Mouse (Mus musculus) MEL (cell line): ENCODE data around the gene Btf3l4. TPM values are rescaled to one million over a fixed set of nuclear protein-coding genes. Genes with fewer than 3 reads are reported as not detected.
A peak's percentile ranks its signal among the peaks of the same experiment; 100 is the strongest.

Experiments used
- DNase-seq: peaks from one replicate; pipeline ENCODE4 v3.0.0; 2011; ENCODE audit warnings: low read depth, low spot score
- H3K27ac ChIP-seq: 2 replicates; pipeline ENCODE4 v1.5.1; 2012; ENCODE audit warnings: low read depth, mild to moderate bottlenecking, control low read depth, low read length, moderate library complexity; ENCODE audit not compliant: control insufficient read depth
- H3K27me3 ChIP-seq, 2 experiments: fragments of 150-350 bp in 1 of 2; sonication (generic) in 1 of 2; 2 replicates each; pipeline ENCODE4 v1.6.1; 2012; ENCODE audit warnings: low read length in 2 of 2, mild to moderate bottlenecking in 2 of 2, improper control_type of control experiment in 1 of 2, moderate library complexity in 1 of 2; ENCODE audit not compliant: insufficient read depth in 2 of 2, control insufficient read depth in 1 of 2
- H3K36me3 ChIP-seq, 2 experiments: 2 replicates each; pipeline ENCODE4 v1.6.1; 2012 to 2014; ENCODE audit warnings: low read length in 2 of 2, improper control_type of control experiment in 1 of 2, inconsistent platforms in 1 of 2, mild to moderate bottlenecking in 1 of 2; ENCODE audit not compliant: insufficient read depth in 2 of 2, control insufficient read depth in 1 of 2
- H3K4me1 ChIP-seq, 2 experiments: fragments of 150-350 bp in 1 of 2; sonication (generic) in 1 of 2; 2 replicates each; pipeline ENCODE4 v1.6.1; 2012; ENCODE audit warnings: low read length in 2 of 2, improper control_type of control experiment in 1 of 2, mild to moderate bottlenecking in 1 of 2; ENCODE audit not compliant: insufficient read depth in 2 of 2, control insufficient read depth in 1 of 2
- H3K4me3 ChIP-seq, 2 experiments: fragments of 150-350 bp in 1 of 2; sonication (generic) in 1 of 2; 2 replicates each; pipeline ENCODE4 v1.5.1; 2012; ENCODE audit warnings: low read depth in 2 of 2, low read length in 2 of 2, mild to moderate bottlenecking in 2 of 2, moderate library complexity in 2 of 2, control low read depth in 1 of 2, improper control_type of control experiment in 1 of 2; ENCODE audit not compliant: control insufficient read depth in 1 of 2, insufficient read depth in 1 of 2
- H3K79me2 ChIP-seq: 2 replicates; pipeline ENCODE4 v1.6.1; 2012; ENCODE audit warnings: mild to moderate bottlenecking, low read length, moderate library complexity; ENCODE audit not compliant: control insufficient read depth, poor library complexity, insufficient read depth
- H3K9ac ChIP-seq: 2 replicates; pipeline ENCODE4 v1.6.1; 2012; ENCODE audit warnings: low read depth, mild to moderate bottlenecking, control low read depth, low read length, moderate library complexity; ENCODE audit not compliant: control insufficient read depth, poor library complexity, severe bottlenecking
- H3K9me3 ChIP-seq: fragments of 150-350 bp; sonication (generic); replicated peaks from 2 replicates; pipeline ENCODE4 v1.6.1; 2012; ENCODE audit warnings: mild to moderate bottlenecking, low read length, improper control_type of control experiment, moderate library complexity; ENCODE audit not compliant: insufficient read depth
- BHLHE40 ChIP-seq: IDR thresholded peaks from 2 replicates; pipeline ENCODE4 v1.6.1; 2012; ENCODE audit warnings: low read depth, mild to moderate bottlenecking, inconsistent platforms, low read length, improper control_type of control experiment, borderline replicate concordance
- CHD1 ChIP-seq: IDR thresholded peaks from 2 replicates; pipeline ENCODE4 v1.6.1; 2012; ENCODE audit warnings: low read depth, mild to moderate bottlenecking, inconsistent platforms, low read length, improper control_type of control experiment
- CHD2 ChIP-seq: IDR thresholded peaks from 2 replicates; pipeline ENCODE4 v1.6.1; 2011; ENCODE audit warnings: low read length, improper control_type of control experiment
- CTCF ChIP-seq, 3 experiments: IDR thresholded peaks in 2 of 3; conservative IDR thresholded peaks in 1 of 3; 2 replicates each; pipeline ENCODE4 v1.5.1; 2011 to 2012; ENCODE audit warnings: low read length in 3 of 3, low read depth in 2 of 3, mild to moderate bottlenecking in 2 of 3, improper control_type of control experiment in 1 of 3, inconsistent platforms in 1 of 3, mixed read lengths in 1 of 3, moderate library complexity in 1 of 3; ENCODE audit not compliant: control insufficient read depth in 1 of 3, insufficient read depth in 1 of 3, poor library complexity in 1 of 3, severe bottlenecking in 1 of 3
- E2F4 ChIP-seq: IDR thresholded peaks from 2 replicates; pipeline ENCODE4 v1.6.1; 2011; ENCODE audit warnings: low read depth, low read length, improper control_type of control experiment, borderline replicate concordance
- ELF1 ChIP-seq: IDR thresholded peaks from 2 replicates; pipeline ENCODE4 v1.6.1; 2014; ENCODE audit warnings: low read depth, mild to moderate bottlenecking, inconsistent platforms, low read length, improper control_type of control experiment, moderate library complexity
- ETS1 ChIP-seq: IDR thresholded peaks from 2 replicates; pipeline ENCODE4 v1.6.1; 2012; ENCODE audit warnings: low read depth, mild to moderate bottlenecking, inconsistent platforms, low read length, improper control_type of control experiment, moderate library complexity
- GABPA ChIP-seq: IDR thresholded peaks from 2 replicates; pipeline ENCODE4 v1.6.1; 2012; ENCODE audit warnings: low read depth, mild to moderate bottlenecking, inconsistent platforms, low read length, improper control_type of control experiment, moderate library complexity
- GATA1 ChIP-seq: IDR thresholded peaks from 2 replicates; pipeline ENCODE4 v1.6.1; 2011; ENCODE audit warnings: low read depth, low read length, improper control_type of control experiment
- HCFC1 ChIP-seq: IDR thresholded peaks from 2 replicates; pipeline ENCODE4 v1.6.1; 2012; ENCODE audit warnings: low read depth, mild to moderate bottlenecking, inconsistent platforms, low read length, improper control_type of control experiment, moderate library complexity
- JUND ChIP-seq: IDR thresholded peaks from 2 replicates; pipeline ENCODE4 v1.6.1; 2011; ENCODE audit warnings: low read depth, mild to moderate bottlenecking, improper control_type of control experiment, low read length
- KAT2A ChIP-seq: conservative IDR thresholded peaks from 2 replicates; pipeline ENCODE4 v1.6.1; 2012; ENCODE audit warnings: low read depth, low read length, improper control_type of control experiment, inconsistent platforms
- MAFK ChIP-seq: IDR thresholded peaks from 2 replicates; pipeline ENCODE4 v1.6.1; 2011; ENCODE audit warnings: low read depth, mild to moderate bottlenecking, low read length, improper control_type of control experiment, borderline replicate concordance
- MAX ChIP-seq: IDR thresholded peaks from 2 replicates; pipeline ENCODE4 v1.6.1; 2011; ENCODE audit warnings: low read length, improper control_type of control experiment
- MAZ ChIP-seq: IDR thresholded peaks from 2 replicates; pipeline ENCODE4 v1.6.1; 2012; ENCODE audit warnings: low read depth, mild to moderate bottlenecking, inconsistent platforms, low read length, improper control_type of control experiment
- MEF2A ChIP-seq: IDR thresholded peaks from 2 replicates; pipeline ENCODE4 v1.6.1; 2014; ENCODE audit warnings: low read depth, mild to moderate bottlenecking, inconsistent platforms, low read length, improper control_type of control experiment; ENCODE audit not compliant: poor library complexity, insufficient replicate concordance, severe bottlenecking; ENCODE audit errors: extremely low read depth
- MXI1 ChIP-seq: IDR thresholded peaks from 2 replicates; pipeline ENCODE4 v1.6.1; 2011; ENCODE audit warnings: mild to moderate bottlenecking, low read depth, low read length, improper control_type of control experiment
- MYB ChIP-seq: IDR thresholded peaks from 2 replicates; pipeline ENCODE4 v1.6.1; 2011; ENCODE audit warnings: mild to moderate bottlenecking, low read depth, low read length, improper control_type of control experiment
- MYC ChIP-seq: IDR thresholded peaks from 2 replicates; pipeline ENCODE4 v1.6.1; 2011; ENCODE audit warnings: low read depth, mild to moderate bottlenecking, low read length, improper control_type of control experiment, moderate library complexity
- NELFE ChIP-seq: IDR thresholded peaks from 2 replicates; pipeline ENCODE4 v1.6.1; 2011; ENCODE audit warnings: low read depth, low read length, improper control_type of control experiment
- NRF1 ChIP-seq: IDR thresholded peaks from 2 replicates; pipeline ENCODE4 v1.6.1; 2014; ENCODE audit warnings: low read depth, mild to moderate bottlenecking, inconsistent platforms, low read length, improper control_type of control experiment, moderate library complexity; ENCODE audit not compliant: poor library complexity, insufficient read depth, severe bottlenecking
- POLR2A ChIP-seq, 2 experiments: IDR thresholded peaks; 2 replicates each; pipeline ENCODE4 v1.6.1; 2011 to 2012; ENCODE audit warnings: low read length in 2 of 2, mild to moderate bottlenecking in 2 of 2, control low read depth in 1 of 2, improper control_type of control experiment in 1 of 2, low read depth in 1 of 2, moderate library complexity in 1 of 2; ENCODE audit not compliant: control insufficient read depth in 1 of 2, insufficient read depth in 1 of 2, poor library complexity in 1 of 2
- POLR2AphosphoS2 ChIP-seq: IDR thresholded peaks from 2 replicates; pipeline ENCODE4 v1.6.1; 2011; ENCODE audit warnings: low read length, improper control_type of control experiment
- POLR2AphosphoS5 ChIP-seq: IDR thresholded peaks from 2 replicates; pipeline ENCODE4 v1.6.1; 2012; ENCODE audit warnings: low read depth, borderline replicate concordance, mild to moderate bottlenecking, inconsistent platforms, low read length, moderate library complexity, mixed read lengths
- RAD21 ChIP-seq: IDR thresholded peaks from 2 replicates; pipeline ENCODE4 v1.6.1; 2011; ENCODE audit warnings: mild to moderate bottlenecking, low read depth, low read length, improper control_type of control experiment
- RCOR1 ChIP-seq: IDR thresholded peaks from 2 replicates; pipeline ENCODE4 v1.6.1; 2012; ENCODE audit warnings: low read depth, mild to moderate bottlenecking, inconsistent platforms, low read length, improper control_type of control experiment
- SIN3A ChIP-seq: IDR thresholded peaks from 2 replicates; pipeline ENCODE4 v1.6.1; 2012; ENCODE audit warnings: low read length, improper control_type of control experiment, inconsistent platforms
- SMC3 ChIP-seq: IDR thresholded peaks from 2 replicates; pipeline ENCODE4 v1.6.1; 2011; ENCODE audit warnings: low read depth, low read length, improper control_type of control experiment
- TAL1 ChIP-seq: IDR thresholded peaks from 2 replicates; pipeline ENCODE4 v1.6.1; 2012; ENCODE audit warnings: mild to moderate bottlenecking, inconsistent platforms, low read length, moderate library complexity, mixed read lengths
- TBP ChIP-seq: IDR thresholded peaks from 2 replicates; pipeline ENCODE4 v1.8.0; 2011; ENCODE audit warnings: low read depth, low read length, improper control_type of control experiment
- USF1 ChIP-seq: IDR thresholded peaks from 2 replicates; pipeline ENCODE4 v1.6.1; 2014; ENCODE audit warnings: low read depth, mild to moderate bottlenecking, inconsistent platforms, low read length, improper control_type of control experiment, moderate library complexity
- USF2 ChIP-seq, 2 experiments: IDR thresholded peaks; 2 replicates each; pipeline ENCODE4 v1.6.1; 2011 to 2012; ENCODE audit warnings: improper control_type of control experiment in 2 of 2, low read length in 2 of 2, borderline replicate concordance in 1 of 2, inconsistent platforms in 1 of 2, low read depth in 1 of 2, mild to moderate bottlenecking in 1 of 2; ENCODE audit not compliant: insufficient read depth in 1 of 2
- ZC3H11A ChIP-seq: IDR thresholded peaks from 2 replicates; pipeline ENCODE4 v1.6.1; 2012; ENCODE audit warnings: low read depth, mild to moderate bottlenecking, inconsistent platforms, low read length, improper control_type of control experiment
- ZKSCAN1 ChIP-seq: IDR thresholded peaks from 2 replicates; pipeline ENCODE4 v1.6.1; 2012; ENCODE audit warnings: low read depth, mild to moderate bottlenecking, inconsistent platforms, low read length, improper control_type of control experiment, moderate library complexity
- ZMIZ1 ChIP-seq: IDR thresholded peaks from 2 replicates; pipeline ENCODE4 v1.6.1; 2012; ENCODE audit warnings: low read depth, mild to moderate bottlenecking, inconsistent platforms, low read length, improper control_type of control experiment, moderate library complexity
- ZNF384 ChIP-seq: IDR thresholded peaks from 2 replicates; pipeline ENCODE4 v1.6.1; 2012; ENCODE audit warnings: low read depth, mild to moderate bottlenecking, inconsistent platforms, low read length, improper control_type of control experiment
- polyA plus RNA-seq, 2 experiments: library from polyadenylated mRNA; stranded (reverse) in 1 of 2; unstranded in 1 of 2; fragments of >175 nt in 1 of 2; fragments of >200 nt in 1 of 2; gene quantifications; 2 replicates each; pipeline versions ENCODE4 v1.2.1 to v1.2.4; 2012; ENCODE audit warnings: low replicate concordance in 2 of 2, low read depth in 1 of 2; ENCODE audit not compliant: insufficient read length in 2 of 2, insufficient read depth in 1 of 2, missing spikeins in 1 of 2
- total RNA-seq: library from RNA; depleted of rRNA; stranded (reverse); fragments of 300-350 nt; gene quantifications from 2 replicates; pipeline ENCODE4 v1.2.3, GENCODE M21; 2012

Gene Btf3l4
- total and polyA plus RNA-seq, 3 experiments: 24.4 to 43.8 TPM; not detected in 1

- peaks cover 33% of the 10 kb centered on the region for H3K79me2 ChIP-seq
- no peaks in the 10 kb centered on the region for H3K27me3 ChIP-seq
- H3K9me3 ChIP-seq: no peaks in the 10 kb centered on the region
- H3K4me3 ChIP-seq: peak within 1 kb of the TSS; percentile 79 to 89
- peaks cover 0 to 24% of the 10 kb centered on the region in 2 experiments; a peak in 2 of 4 replicates for H3K36me3 ChIP-seq
- DNase-seq: peak; percentile 97
- H3K4me1 ChIP-seq: peaks cover 5 to 9% of the 10 kb centered on the region in 2 experiments
- H3K27ac ChIP-seq: peak within 1 kb of the TSS; percentile 96
- H3K9ac ChIP-seq: peak within 1 kb of the TSS; percentile 93
- no peak for TF ChIP-seq BHLHE40
- TF ChIP-seq MYC: peak; percentile 79; the same call in 1 of the 2 replicates
- no peak for TF ChIP-seq GABPA
- peak; percentile 98 for TF ChIP-seq ZMIZ1
- TF ChIP-seq CHD2: no peak
- peak; percentile 98 for TF ChIP-seq ZNF384
- peak; percentile 63 to 85 for TF ChIP-seq POLR2A (IDR thresholded peaks at IDR 0.05; ENCODE audit: control insufficient read depth in 1 of 2, insufficient read depth in 1 of 2, low read depth in 1 of 2, low read length in 2 of 2, poor library complexity in 1 of 2)
- peak; percentile 52 for TF ChIP-seq KAT2A
- peak; percentile 88 for TF ChIP-seq MAZ
- TF ChIP-seq RCOR1: peak; percentile 78
- TF ChIP-seq NELFE: peak; percentile 85
- peak; percentile 60 for TF ChIP-seq MXI1
- no peak for TF ChIP-seq USF2 (IDR thresholded peaks at IDR 0.05; ENCODE audit: borderline replicate concordance in 1 of 2, insufficient read depth in 1 of 2, low read depth in 1 of 2, low read length in 2 of 2)
- TF ChIP-seq RAD21: no peak
- no peak for TF ChIP-seq ZC3H11A
- TF ChIP-seq MAFK: no peak
- TF ChIP-seq CHD1: no peak
- peak; percentile 83 for TF ChIP-seq GATA1
- TF ChIP-seq TBP: peak; percentile 96
- TF ChIP-seq MEF2A: no peak
- TF ChIP-seq JUND: no peak
- peak; percentile 86 for TF ChIP-seq SIN3A
- TF ChIP-seq NRF1: no peak
- TF ChIP-seq ZKSCAN1: no peak
- TF ChIP-seq MAX: peak; percentile 33; the same call in 1 of the 2 replicates
- TF ChIP-seq USF1: no peak
- TF ChIP-seq POLR2AphosphoS2: peak; percentile 94
- peak; percentile 36; the same call in 1 of the 2 replicates for TF ChIP-seq ELF1
- no peak for TF ChIP-seq TAL1
- no peak for TF ChIP-seq SMC3
- TF ChIP-seq HCFC1: peak; percentile 86
- peak; percentile 48; the same call in 1 of the 2 replicates for TF ChIP-seq E2F4
- TF ChIP-seq MYB: 0 out of 2 replicates have a peak, but pooled peaks have one; percentile 28
- peak; percentile 71 for TF ChIP-seq ETS1
- no peak for TF ChIP-seq CTCF (IDR thresholded peaks at IDR 0.05 in 2 of 3, conservative IDR thresholded peaks at IDR 0.05 in 1 of 3; ENCODE audit: control insufficient read depth in 1 of 3, insufficient read depth in 1 of 3, low read depth in 2 of 3, low read length in 3 of 3, poor library complexity in 1 of 3, severe bottlenecking in 1 of 3)
- no peak; the same call in 1 of the 2 replicates for TF ChIP-seq POLR2AphosphoS5
Measured at GRCm38 (mm10) chr4:108834115-108834970, 929 bp upstream of the Btf3l4 start, which contains the start of gene Txndc12. Txndc12 (plus strand) TSS chr4:108834601.
